Mouse (Mus musculus): ENCODE data around the gene Hoxa3.

DNA sequence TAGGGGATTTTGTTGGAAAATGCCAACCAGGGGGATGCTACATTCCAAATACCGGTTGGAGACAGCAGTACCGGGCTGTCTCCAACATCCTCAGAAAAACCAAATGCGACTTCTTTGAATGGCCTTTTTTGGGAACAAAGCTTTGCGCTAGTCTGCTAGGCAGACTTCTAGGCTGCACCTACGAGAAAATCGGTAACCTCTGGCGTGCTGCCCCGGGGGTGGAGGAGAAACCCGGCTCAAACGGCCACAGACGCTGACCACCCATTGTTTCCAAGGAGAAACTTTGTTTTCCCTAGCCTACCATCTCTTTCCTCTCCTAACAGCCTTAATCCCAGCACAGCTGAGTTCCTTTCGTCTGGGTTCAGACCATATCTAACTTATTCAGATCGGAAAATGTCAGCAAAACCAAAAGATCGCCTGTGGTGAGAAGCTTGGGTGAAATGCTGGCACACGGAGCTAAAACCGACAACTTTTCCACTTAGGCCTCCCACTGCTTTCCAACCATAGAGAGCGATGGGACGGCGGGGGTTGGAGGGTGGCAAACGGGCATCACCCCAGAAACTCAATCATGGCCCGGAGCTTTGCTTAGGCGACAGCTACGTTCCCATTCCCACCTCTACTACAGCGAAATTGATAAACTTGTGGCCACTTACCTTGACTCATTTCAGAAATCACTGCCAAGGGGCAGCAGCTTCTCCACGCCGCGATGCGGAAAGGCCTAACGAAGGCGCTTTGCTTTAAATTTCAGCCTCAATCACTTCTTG is 26.7 kb upstream of the Hoxa3 start:
- TF ChIP-seq POLR2A (IDR thresholded peaks at IDR 0.05; ENCODE audit: control insufficient read depth, extremely low read depth, insufficient read depth, low read length, poor library complexity) (no peak), CTCF (IDR thresholded peaks at IDR 0.05; ENCODE audit: borderline replicate concordance, control insufficient read depth, extremely low read depth, insufficient read depth, low read length, poor library complexity) (no peak)
